Mouse (Mus musculus): Measurements from ENCODE around the gene Acta1. TPM values are rescaled to one million over a fixed set of nuclear protein-coding genes. Genes with fewer than 3 reads are reported as not detected.

Gene Acta1
- total RNA-seq, 2 experiments from 2014 or later, result 50,548 to 53,307 TPM

DNA sequence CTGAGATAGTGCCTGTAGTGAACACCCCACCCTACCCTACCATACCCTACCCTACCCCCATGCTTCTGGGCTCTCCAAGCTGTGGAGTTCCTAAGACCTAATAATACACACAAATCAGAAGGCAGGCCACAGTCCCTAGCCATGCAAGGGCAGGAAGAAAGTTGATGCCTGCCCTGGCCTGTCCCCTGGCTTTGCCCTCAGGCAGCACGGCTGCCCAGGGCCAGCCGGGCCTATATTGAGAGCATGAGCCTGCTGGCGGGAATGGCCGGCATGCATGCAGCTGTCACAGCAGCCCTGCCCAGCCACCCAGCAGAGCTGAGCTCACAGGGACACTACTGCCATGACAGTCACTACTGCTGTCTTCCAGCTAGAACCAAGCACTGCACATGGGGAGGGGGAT, 11.5 kb downstream of the Acta1 start:
- peak; percentile 63 for DNase-seq

DNA sequence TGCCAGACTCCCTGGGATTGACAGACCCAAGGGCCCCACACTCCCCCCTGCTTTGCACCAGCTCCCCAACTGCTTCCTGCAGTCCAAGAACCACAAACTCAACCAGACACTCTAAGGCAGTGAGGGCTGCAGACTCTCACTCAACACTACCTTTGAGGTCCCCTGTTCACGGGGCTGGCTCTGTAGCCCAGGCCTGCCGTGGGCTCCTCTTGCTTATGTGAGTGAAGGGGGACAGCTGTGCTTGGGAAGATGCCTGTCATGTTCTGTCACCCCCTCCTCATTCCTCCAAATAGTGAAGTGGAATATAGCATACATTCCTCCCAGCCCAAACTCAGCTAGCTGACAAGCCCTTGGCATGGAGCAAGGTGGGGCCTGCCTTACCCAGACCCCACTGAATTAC, 12.1 kb downstream of the Acta1 start:
- DNase-seq, result no peak

DNA sequence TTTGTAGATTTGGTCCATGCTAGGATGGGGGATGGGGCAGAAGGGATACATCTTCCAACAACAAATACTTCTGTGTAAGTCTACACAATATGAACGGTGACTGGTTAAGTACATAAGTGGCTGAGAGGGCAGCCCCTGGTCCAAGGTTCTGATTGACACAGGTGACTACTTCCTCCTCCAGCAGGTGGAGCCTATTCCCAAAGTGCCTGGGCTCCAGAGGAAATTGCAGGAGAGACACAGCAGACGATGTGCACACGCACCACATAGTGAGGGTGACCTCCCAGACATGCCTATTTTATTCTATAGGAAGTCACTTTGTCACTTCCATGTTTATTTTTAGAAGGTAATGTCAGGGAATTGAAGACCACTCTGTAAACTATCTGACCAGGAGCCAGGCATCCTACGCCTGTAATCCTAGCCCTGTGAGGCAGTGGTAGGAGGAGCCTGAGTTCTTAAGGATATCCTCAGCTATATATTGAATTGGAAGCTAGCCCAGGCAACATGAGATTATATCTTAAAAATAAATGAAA, 13.7 kb downstream of the Acta1 start:
- DNase-seq, result no peak

DNA sequence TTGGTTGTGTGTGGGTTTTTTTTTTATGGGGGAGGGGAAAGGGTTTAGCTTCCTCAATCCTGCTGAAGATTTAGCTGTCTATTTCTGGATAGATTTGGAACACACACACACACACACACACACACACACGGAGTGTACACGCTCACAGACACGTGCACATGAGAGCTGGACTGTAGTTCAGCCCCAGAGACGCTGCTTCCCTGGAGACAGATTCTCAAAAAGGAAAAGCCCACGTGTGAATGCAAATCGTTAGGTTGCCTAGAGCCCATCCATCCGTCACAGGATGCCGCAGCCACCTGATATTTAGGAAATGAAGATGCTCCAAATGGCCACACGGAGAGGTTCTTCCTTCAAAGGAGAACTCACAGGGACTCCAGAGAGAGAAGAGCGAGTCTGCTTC, 14.3 kb downstream of the Acta1 start:
- DNase-seq, result no peak

DNA sequence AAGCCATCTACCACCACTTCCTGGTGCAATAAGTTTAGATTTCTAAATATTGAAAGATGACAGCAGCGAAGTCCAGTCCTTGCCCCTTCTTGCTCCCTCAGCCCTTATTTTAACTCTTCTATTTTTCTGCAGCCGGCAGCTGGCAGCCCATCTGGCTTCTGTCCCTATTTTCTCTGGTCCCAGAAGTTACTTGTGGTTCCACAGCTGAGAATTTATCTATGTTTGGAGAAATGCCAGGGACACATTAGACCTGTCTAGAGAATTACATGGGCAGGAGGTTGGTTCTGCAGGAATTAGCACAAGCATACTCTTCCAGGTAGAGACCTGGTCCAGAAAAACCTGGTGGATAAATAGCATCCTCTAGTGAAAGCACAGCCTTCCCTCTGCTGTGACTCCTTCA, 16.7 kb downstream of the Acta1 start:
- DNase-seq, result no peak

DNA sequence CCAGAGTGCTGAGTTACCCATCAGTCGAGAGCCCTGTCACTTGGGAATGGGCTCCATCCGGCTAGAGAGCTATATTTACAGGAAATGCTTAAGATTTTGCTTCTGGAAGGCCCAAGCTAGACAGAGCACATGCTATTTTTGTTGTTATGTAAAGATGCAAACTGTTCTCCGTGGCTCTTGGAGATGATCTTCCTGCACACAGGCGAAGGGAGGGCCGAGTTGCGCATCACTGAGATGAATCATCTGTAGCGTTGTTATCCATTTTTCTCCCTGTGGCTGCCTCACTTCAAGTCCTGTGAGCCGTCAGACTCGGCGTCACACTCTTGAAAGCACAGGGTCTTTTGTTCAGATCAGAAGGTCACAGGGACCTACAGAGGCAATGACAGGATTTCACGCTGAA, 20.2 kb downstream of the Acta1 start:
- no peak for DNase-seq

DNA sequence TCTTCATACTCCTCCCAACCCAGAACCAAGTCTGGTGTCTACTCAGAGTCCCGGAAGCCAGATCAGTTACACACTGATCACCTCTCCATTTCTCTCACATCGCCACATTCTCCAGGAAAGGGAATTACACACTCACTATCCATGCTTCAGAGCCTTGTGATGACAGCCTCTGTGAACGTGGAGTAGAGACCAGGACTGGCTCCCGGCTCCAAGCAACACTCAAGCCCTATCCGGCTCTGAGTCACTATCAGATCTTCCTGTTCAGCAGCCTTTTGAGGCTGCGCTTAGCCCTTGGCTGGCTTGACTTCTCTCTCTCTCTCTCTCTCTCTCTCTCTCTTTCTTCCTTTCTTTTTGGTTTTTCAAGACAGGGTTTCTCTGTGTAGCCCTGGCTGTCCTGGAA, 21.2 kb downstream of the Acta1 start:
- no peak for DNase-seq

DNA sequence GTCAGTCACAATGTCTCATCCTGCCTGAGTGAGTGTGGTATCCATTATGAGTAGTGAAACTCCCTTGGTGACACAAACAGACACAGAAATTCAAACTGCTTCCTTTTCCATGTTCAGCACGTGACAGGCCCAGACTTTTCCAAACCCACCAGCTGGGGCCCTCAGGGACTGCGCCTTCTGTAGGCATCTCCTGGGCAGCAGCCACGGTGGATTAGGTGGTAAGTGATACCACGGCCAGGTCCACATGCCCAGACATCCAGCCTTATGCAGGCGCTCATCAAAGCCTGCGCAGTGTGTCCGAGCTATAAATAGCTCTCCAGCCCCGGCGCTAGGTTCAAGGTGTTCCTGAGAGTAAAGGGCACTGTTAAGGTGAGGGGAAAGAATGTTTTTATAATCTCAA, 22.5 kb downstream of the Acta1 start:
- DNase-seq, result peak; percentile 59

DNA sequence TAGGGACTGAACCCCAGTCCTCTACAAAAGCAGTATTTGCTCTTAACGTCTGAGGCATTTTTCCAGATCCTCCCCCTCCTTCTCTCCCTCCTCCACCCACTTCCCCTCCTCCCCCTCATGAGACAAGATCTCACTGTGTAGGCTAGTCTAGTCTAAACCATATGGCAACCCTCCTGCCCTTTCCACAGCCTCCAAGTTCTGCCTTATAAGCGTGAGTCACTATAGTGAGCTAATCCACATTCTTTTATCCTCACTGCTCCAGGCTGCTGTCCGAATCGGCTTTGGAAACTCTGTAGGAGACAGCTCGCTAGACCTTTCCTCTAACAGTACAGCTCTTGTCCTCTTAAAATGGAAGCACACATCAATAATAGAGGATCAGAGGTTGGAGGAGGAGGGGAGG, 27.6 kb downstream of the Acta1 start:
- no peak for DNase-seq

DNA sequence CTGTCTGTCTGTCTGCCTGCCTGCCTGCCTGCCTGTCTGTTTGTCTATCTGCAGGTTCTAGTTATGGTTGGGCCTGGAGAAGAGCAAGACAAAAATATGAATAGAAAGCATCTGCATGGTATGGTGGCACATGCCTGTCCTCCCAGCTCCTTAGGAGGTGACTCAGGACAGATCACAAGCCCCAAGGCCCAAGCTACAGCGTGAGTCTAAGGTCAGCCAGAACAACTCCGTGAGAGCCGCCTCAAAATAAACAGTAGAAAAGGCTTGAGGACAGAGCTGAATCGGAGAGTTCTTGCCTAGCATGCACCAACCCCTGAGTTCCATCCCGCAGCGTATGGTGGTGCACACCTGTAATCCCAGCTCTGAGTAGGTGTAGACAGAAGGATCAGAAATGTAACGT, 28.8 kb downstream of the Acta1 start:
- DNase-seq, result no peak

DNA sequence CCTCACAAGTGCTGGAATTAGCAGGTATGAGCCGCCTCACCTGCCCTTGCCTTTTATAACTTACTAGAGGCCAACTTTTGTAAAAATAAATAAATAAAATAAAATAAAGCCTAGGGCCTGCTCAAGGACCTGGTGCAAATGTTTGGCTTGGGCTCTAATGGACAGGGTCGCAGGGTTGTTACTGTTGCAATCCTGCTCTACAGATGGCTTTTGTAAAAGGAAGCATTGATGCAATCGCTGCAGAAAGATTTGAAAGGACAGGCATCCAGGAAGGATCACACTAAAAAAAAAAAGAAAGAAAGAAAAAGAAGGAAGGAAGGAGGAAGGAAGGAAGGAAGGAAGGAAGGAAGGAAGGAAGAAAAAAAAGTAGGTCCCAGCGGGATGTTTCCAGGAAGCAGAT, 34.2 kb downstream of the Acta1 start:
- DNase-seq, result no peak

DNA sequence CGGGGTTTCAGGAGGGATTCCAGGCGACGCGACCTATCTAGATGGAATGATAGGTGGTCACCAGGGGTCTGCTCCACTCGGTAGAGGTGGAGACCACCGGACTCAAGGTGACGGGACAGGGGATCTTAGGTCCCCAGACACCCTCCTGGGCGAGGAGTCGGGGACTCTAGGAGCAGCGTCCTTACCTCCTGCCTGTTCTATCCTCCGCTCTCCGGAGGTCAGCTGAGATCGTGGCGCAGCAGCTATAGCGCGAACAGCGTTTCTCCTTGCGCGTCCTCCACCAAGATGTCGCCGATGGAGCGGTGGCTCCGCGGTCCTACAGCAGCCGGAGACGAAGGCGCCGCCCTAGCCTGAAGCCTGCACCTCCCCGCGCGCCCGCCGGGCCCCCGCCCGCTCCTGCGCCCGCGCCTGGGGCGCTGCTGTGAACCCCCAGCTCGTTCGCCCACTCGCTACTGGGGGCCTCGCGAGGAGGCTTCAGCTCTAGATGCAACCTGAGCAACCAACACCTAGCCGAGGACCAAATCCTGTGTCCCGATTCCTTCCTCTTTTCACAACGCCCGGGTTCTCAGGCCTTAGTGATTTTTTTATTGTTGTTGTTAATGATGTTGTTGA, 34.8 kb downstream of the Acta1 start, which contains the start of gene Ccsap:
Gene Ccsap (minus strand): TSS at position 562 of the 612 bp plus-strand sequence.
- peak; percentile 53 for DNase-seq

DNA sequence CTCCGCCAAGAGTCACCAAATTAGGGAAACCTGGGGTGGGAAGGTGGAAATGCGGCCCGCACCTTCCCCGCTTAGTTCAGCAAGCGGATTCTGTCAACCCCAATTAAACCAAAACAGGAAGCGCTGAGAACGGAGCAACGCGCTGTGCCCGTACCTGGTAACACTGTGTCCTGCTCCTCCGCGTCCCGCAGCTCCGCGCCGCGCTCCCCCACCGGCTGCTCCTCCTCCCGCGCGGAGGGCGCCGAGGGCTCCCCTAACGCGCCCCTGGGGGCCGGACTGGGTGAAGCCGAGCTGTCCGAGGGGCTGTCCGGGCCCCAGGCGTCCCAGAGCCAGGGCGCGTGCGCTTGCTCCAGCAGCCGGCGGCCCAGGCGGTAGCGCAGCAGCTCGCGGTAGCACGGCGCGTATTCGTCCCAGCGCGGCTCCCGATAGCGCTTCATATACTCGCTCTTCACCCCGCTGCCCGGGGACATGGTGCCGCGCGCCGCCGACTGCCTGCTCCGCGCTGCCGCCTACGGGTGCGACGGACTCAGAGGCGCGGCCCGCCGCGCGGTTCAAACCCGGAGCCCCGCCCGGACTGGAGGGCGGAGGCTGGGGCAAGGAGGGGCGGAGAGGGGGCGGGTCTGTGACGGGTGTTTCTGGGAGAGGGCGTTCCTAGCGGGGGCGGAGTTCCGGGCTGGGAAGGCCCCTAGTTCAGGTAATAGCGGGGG, 35.5 kb downstream of the Acta1 start:
- DNase-seq, result peak; percentile 91

DNA sequence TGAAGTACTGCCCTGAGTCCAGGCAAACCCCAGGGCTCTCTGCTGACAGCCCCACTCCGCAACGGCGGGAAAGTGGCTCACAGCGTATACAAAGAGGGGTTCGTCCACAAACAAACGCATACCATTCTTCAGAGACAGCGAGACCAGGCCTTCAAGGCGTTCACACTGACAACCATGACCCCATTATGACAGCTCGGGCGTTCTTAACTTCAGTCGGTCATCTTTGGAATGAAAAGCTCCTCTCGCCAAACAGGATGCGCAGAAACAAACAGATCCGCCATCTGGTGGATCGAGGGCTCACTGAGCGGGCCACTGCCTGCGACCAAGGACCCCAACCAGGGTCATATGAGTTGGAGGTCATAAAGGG, 36.0 kb downstream of the Acta1 start:
- no peak for DNase-seq

DNA sequence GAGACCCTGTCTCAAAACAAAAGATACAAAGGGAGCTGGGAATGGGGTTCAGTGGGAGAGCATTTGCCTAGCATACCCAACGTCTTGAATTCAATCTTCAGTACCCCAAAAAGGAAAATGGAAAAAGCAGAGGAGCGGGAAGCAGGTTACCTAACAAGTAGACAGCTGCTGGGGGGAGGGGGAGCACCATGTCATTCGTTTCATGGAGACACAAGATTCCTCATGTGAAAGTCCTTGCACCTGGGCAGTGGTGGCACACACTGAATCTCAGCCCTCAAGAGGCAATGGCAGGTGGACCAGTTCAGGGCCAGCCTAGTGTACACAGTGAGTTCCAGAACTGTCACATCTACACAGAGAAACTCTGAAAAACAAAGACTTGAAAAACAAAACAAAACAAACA, 37.2 kb downstream of the Acta1 start:
- no peak for DNase-seq

DNA sequence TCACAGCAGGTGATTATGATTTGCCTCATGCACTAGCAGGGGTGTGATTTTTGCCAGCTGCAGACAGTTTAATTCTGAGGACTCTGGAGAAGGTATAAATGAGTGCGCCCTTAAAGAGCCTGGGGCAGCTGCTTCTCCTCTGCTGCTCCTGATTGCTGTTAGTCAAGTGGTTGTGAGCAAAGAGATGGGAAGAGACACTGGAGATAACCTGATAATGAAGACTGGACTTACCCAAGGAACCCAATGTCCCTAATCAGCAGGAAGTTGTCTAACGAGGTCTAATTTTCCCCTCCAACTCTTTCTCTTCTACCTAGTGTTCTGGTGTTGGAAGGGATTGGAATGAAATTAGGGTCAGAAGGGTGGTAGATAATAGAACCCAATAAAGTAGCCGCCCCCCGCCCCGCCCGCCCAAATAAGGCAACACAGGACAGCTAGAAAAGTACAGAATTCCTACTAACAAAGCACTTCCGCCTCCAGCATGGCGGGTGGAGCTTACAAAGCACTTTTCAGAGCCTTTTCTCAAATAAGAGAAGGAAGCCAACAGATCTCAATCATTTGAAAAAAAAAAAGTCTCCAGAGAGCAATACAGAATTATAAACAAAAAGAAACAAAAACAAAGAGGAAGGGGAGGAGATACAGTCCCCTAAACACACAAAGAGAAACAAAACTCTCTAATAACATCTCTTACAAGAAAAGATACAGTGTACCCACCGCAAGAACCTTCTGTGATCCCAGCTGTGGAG, 39.6 kb downstream of the Acta1 start:
- DNase-seq, result no peak

DNA sequence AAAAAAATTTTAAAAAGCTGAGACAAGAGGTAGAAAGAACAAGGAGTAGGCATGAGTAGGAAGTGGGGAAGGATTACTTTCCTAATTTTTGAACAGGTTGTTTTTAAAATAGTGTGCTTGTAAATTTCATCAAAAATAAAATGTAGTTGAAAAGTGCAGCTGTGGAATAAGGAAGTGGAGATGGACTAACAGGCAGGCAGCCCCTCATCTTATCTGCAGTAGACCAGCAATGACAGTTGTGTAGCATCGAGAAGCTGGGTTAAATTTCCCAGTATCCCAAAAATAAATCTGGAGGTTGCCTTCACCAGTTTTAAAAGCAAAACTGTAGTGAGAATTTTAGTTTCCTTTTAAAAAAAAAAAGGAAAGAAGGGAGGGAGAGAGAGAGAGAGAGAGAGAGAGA, 40.3 kb downstream of the Acta1 start:
- no peak for DNase-seq

DNA sequence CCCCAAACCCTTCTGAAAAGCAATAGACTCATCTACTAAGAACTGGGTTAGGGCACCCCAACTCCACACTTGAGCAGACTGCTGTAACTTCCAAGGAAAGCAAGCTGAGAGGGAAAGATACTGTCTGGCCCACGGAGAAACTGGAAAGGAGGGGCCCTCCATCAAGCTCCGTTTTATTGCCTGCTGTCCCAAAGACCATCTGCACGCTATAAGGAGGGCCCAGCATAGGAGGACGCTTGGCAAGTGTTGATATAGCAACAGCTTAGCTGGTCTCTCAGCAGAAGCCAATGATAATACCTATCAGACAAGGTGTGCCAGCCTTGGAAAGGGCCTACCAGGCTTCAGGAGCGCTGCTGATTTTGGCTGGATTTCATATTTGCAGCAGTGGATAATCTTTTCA, 43.0 kb downstream of the Acta1 start:
- DNase-seq, result no peak

DNA sequence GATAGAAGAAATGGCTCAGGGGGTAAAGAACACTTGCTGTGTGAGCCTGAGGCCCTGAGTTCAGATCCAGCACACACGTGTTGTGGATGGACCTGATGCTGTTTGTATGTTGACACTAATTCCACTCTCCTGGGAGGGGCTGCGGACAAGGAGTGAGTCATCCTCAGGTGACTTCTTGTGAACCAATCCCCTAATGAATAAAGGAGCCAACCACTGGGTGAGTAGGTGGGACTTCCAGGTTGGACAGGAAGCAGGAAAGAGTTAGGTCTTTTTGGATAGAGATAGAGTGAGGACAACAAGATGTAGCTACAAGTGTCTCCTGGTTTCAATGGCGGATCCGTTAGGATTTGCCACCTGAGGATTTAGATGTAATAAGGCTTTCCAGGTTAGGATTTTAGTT, 45.2 kb downstream of the Acta1 start:
- DNase-seq, result no peak

DNA sequence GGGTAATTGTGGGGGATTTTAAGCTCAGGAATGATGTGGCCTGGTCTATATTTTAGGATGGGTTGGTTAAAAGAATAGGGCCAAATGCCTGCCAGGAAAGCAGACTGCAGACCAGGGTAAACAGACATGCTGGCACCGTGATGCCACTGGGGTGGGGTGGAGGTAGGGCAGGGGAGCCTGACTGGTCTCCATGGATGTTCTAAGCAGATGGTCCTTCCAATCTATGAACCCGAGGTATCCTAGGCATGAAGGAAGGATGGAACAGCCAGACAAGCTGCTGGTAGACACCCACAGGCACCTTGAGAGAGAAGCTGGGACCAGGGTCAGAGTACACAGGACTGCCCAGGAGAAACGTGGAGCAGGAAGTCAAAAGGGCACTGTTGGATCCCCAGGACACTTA, 47.0 kb downstream of the Acta1 start:
- DNase-seq, result no peak

DNA sequence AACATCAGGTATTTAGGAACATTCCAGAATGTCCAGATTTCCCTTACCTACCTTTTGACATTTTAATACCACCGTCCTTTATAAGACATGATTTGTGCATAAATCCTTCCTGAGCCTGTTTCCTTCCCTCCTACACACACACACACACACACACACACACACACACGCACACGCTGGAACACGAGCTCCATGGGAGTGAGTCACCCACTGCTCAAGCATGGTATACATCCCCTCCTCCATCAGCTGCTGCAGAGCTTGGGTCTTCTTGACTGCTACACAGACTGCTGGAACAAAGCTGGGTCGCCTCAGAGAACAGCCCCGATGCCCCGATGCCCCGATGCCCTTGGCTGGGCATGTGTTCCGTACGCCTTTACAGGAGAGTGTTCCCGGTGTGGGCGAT, 48.0 kb downstream of the Acta1 start:
- DNase-seq, result no peak

DNA sequence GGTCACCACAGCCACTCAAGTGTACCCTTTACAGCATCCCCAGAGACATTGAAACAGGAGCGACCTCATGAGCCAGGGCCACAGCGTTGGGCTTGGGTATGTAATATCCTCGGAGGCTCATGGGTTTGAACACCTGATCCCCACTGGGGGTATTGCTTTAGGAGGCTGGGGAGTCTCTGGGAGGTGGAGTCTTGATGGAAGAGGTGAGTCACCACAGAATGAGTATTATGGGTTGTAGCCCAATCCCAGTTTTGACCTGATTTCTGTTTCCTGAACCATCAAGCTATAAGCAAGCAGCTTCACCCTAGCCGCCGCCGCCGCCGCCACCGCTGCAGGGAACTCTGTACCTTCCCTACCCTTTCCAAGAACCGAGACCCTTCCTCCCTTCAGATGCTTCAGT, 48.6 kb downstream of the Acta1 start:
- DNase-seq, result no peak

DNA sequence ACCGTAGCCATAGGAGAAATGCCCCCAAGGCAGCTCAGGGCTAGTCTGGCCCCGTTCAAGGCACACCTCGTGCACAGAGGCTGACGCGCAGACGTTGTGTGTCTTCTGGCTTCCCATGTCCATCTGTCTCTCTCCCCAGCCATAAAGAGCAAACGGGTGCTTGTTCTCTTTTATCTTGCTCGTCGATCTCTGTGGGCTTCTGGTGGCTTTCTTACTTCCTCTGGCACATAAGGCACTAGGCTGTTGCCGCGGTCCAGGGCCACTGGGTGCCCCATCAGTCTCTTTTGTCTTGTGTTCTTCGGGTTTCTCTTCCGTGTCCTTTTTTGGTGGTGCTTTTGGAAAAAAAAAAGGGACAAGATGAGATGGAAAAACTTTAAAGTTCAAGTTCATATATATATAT, 49.4 kb downstream of the Acta1 start:
- no peak for DNase-seq

DNA sequence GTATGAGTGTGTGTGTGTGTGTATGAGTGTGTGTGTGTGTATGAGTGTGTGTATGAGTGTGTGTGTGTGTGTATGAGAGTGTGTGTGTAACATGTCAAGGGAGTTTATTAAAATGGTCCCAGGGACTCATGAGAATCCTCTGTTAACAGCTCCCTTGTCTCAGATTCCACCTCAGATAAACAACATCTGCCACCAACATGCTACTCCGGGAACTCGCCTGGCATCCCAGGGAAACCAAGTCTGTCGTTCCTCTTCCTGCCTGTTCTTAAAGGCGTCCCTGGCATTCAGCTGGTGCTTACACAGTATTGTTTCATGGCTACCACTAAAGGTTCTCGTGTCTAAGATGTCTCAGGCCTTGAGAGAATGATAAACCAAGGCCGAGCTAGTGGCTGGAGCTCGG, 50.2 kb downstream of the Acta1 start:
- DNase-seq, result no peak

Data from gastrocnemius, postnatal 10 days (tissue).